Mouse (Mus musculus): Measurements from ENCODE around the gene Gm43517.

Gene Gm43517

DNA sequence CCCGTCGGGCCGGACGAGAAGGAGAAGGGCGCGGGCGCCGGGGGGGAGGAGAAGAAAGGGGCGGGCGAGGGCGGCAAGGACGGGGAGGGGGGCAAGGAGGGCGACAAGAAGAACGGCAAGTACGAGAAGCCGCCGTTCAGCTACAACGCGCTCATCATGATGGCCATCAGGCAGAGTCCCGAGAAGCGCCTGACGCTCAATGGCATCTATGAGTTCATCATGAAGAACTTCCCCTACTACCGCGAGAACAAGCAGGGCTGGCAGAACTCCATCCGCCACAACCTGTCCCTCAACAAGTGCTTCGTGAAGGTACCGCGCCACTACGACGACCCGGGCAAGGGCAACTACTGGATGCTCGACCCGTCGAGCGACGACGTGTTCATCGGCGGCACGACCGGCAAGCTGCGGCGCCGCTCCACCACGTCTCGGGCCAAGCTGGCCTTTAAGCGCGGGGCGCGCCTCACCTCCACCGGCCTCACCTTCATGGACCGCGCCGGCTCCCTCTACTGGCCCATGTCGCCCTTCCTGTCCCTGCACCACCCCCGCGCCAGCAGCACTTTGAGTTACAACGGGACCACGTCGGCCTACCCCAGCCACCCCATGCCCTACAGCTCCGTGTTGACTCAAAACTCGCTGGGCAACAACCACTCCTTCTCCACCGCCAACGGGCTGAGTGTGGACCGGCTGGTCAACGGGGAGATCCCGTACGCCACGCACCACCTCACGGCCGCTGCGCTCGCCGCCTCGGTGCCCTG lies at the start of gene Gm43517:
TSS of gene Gm43517 (plus strand) at position 299 of the 755 bp plus-strand sequence.
- DNase-seq (ENCODE audit: low spot score in 2 of 2): no peak

DNA sequence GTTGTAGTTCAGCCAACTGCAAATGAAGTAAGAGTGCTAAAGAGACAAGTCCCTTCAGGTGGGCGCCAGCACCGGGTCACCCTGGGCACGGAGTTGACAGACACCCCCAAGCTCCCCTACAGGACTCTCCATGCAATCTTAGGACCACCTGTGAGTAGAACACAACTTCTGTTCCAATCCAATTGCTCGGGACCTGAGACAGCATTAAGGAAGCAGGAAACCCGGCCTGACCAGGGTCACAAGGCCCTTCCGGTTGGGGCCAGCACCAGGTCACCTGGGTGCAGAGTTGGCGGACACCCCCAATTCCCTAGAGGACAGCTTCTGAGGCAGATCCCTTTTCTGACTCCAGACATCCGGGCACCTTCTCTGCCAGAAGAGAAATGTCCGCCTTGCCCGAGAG lies 35.3 kb upstream of the Gm43517 start:
- DNase-seq (ENCODE audit: low spot score in 2 of 2): no peak

DNA sequence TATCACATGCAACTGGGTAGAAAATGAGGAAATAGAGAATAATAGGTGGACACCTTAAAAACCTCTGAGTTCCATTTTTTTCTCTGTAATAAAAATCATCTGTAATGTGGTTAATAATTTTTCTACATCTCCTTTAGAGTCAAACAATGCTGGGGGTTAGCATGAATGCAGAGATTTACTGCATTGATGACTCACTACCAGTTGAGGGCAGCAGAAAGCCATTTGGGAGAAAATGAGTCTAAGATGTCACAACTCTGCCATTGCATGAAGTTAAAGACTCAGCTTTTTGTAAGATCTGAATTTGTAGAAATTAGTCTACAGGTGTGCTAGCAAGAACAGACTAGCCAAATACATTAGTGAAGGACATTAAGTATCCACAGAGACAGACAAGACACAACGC lies 16.0 kb upstream of the Gm43517 start:
- no peak for DNase-seq (ENCODE audit: low spot score in 2 of 2)

DNA sequence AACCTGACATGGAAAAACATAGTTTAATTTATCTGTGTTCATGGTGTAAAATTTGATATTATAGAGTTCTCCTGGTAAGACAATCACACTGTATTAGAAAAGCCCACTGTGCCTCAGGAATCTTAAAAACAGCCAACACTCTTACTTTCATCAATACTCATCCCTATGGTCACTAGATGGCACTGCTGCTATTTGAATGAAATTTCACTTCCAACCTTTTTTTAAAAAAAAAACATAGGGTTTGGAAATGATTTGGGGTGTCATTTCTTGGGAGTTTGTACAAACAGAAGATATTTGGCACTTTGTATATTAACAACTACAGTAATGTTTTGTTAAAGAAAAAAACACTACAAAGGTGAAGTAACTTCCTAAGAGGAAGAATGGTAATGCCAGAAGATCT lies 12.8 kb upstream of the Gm43517 start:
- no peak for DNase-seq (ENCODE audit: low spot score in 2 of 2)

DNA sequence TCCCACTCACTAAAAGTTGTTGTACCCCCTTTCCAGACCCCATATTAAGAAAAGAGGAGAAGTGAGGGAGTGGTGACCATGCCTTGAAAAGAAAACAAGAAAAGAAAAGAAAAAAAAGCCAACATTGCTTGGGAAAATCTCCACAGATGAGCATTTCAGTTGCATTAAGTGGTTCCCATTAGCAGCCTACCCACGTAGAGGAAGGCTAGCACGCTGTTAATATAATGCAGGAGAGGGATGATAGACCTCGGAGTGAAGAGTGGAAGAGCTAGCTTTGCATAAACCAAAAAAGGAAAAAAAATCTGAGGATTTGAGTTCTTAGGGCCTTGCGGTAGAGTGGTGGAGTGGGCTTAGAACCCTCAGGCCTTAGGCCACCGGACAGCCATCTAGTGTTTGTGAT lies 11.8 kb upstream of the Gm43517 start:
- no peak for DNase-seq (ENCODE audit: low spot score in 2 of 2)

DNA sequence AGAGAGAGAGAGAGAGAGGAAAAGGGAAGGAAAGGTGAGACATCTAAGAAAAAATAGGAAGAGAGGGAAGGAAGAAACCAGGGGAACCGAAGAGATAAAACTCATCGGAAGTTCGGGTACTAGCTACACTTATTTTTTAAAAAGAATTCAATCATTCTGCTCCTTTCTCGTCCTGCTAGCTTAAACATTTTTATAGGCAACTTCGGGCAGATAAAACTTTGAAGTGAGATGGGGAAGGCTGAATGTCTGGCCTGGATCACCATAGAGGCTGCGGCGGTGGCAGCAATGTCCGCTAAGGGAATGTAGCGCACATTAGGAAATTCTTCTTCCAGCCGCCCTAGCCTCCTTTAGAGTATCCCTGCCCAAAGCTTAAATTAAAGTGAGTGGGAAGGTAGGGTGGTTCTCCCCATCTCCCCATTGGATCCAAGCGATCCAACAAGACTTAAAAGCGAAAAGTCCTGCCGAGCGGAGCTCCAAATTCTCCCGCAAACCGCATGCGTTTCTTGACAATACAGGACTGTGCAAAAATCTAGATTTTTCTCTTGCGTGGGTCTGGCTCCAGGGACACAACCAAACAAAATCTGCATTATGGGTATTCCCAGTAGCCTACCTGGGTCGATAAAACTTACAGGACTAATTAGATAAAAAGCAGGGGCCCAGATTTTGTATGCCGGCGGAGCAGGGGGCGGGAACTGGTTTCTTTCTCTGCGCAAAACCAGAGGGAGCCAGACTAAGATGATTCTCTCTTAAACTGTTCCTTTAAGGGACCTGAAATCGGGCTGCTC lies 11.0 kb upstream of the Gm43517 start:
- DNase-seq (ENCODE audit: low spot score in 2 of 2): no peak

DNA sequence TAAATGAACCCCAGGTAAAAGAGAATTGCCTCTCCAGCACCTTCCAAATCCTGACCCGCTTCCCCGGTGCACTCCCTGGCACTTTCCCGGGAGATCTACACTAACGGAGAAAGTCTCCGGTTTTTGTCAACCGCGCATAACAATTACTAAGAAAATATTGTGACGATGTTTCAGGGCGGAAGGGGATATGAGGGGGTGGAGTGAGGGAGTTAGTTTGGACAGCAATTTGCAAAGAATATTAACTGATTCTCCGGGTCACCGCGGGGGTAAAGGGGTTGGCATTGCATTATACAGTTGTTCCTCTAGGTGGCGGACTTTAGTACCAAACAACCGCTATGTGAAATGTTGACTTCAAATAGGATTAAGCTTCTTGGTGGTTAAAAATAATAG lies 10.4 kb upstream of the Gm43517 start:
- no peak for DNase-seq (ENCODE audit: low spot score in 2 of 2)

DNA sequence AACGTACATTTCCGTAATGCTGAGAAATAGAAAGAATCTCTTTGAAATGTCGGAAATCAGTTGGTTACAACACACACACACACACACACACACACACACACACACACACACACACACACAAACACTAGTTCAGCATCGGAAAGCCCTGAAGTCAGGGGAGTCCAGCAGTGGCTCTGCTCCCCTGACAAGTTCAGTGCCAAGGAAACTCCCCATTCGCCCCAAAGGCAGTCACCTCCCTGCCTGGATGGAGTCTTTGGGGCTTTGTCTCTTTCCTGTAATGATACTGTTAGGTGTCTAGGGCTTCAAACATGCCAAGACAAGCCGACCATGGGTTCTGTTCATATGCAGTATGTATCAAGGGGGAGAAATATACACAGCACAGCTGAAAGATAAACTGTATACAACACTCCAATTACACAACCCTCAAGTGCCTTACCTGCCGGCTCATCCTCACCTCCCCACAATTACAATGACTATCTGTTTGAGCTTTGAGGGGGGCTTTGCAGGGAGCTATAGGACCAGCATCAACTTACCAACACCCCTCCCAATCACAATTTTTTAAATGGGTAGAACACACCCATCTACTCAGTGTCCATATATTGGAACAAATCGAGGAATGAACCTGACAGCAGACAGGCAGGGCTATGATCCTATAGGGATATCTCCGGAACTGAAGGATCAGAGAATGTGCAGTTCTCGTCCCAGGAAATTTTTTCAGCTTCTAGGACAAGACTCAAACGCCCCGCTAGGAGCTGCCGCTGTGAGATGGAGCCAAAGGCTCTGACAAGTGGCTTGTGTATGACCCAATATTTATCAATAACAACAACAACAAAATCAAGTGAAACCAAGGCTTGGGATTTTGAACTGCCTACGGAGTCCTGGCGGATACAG lies 9.3 kb upstream of the Gm43517 start:
- DNase-seq (ENCODE audit: low spot score in 2 of 2): no peak

DNA sequence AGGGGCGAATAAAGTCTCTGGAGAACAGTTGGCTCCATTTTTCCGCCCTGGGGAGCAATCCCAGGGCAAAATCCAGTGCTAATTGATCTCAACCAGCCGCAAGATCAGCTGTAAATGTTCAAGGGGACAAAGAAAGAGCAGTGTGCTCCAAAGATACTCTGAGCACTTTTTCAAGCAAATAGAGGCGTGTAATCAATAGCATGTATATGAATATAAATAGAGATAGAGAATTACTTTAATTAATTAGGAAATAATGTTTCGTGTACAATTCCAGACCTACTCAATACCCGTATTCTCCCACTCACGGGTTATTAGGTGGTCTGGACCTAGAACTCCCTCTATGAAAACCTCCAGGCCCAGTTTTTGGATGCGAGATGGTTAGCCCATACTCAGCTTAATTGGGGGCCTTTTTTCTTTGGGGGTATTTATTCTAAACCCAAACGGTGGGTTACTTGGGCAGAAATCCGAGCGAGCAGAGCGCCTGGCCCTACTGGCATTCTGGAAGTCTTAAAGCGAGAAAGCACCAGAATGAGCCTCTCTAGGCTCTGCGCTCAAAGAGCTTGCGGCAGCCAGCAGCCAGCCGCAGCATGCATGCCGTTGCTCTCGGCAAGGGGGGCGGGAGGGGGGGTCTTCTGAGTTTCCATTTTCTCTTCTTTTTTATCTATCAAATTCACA lies 8.5 kb upstream of the Gm43517 start:
- DNase-seq (ENCODE audit: low spot score in 2 of 2): no peak

DNA sequence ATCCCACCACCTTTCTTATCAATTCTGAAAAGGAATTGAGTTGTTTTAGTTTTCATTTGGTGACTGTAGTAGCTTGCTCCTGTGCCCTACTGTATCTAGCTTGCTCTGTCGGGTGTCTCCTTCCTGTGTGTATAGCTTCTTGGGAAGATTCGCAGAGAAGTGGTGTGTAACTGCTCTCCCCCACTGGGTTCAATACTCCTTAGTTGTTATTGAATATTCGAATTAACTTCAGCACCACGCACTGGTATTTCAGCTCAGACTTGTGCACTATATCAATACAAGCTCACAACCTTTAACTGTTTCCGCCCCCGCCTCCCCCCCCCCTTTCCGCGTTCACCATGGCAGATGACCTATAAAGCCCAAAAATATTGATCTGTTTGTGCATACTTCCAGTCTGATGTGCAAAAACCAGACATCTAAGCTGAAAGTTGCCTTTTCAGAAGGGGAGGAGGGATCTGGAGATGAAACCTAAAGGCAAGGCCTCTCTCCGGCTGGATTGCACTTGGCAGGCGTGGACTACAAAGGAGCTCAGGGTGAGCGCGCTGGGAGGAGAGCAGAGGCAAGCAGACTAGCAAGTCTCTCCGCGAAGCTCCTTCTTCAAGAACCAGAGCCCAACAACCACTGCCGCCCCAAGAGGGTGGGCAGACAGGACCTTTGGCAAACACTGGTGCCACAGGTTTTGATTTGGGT lies 7.5 kb upstream of the Gm43517 start:
- no peak for DNase-seq (ENCODE audit: low spot score in 2 of 2)

DNA sequence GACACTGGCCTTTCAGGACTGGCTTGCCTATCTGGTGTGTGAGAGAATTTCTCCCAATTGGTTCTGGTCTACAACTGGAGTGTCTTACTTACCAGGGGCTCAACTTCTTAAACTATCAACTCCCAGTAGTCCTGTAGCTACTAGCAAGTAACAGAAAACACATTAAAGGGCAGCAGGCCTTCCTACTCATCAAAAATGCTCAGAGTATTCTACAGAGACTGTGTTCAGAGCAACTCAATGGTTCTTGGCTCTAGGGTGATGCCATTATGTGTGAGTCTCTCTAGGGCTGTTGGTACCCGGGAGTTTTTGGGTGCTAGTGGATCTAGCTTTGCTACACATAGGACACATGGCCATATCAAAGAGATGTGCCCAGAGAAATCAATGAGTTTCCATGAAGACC lies 6.1 kb upstream of the Gm43517 start:
- DNase-seq (ENCODE audit: low spot score in 2 of 2): no peak

DNA sequence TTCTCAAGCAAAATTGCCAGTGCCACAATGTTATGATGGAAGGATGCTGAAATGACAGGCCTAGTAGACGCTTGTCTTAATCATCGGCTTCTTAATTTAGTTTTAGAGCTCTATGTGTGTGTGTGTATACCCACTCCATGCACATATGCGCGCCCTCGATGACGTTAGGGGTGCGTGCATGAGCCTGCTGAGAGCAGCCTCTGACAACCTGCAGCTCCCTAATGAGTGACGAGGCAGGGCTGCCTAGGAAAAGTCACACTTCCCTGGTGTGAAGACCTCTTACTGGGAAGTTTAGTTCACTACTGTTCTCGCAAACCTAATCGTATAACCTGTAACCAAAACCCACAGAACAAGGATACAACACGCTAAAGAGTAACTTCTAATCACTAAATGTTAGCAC lies 5.5 kb upstream of the Gm43517 start:
- no peak for DNase-seq (ENCODE audit: low spot score in 2 of 2)

DNA sequence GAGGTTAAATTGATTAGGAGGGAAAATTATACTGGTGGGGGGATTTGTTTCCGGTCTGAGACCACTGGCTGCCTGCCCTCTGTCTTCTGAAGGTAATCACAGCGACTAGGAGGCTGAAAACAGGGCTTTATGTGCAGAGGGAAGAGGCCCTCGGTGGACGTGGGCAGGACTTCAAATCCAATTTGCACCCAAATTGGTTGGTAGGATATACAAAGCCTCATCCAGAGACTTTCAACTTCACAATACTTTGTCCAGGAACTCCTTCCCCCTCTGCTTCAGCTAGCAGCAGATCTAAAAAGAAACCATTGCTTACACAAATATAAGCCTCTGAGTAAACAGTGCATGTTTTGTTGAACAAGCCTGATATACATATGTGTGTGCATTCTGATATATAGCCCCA lies 4.5 kb upstream of the Gm43517 start:
- no peak for DNase-seq (ENCODE audit: low spot score in 2 of 2)

DNA sequence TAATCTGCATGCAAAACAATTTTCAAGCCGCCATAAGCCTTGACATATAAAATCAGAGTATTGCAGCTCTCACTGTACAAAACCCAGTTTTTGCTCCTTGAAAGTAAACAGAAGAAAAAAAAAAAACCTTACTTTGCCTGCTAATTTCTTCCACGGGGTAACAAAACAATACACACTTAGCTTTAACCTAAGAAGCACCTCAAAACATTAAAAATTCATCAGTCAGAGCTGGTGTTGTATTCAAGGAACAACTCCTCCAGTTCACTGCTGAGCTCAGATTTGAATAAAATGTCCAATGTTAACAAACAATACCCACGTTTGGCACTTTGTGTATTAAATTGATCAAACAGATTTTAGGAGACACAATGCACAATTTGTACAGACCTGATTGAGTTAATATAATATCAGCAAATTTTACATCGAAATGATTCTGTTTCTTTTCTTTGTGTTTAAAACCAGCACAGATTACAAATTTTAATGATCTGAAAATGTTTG lies 3.9 kb upstream of the Gm43517 start:
- DNase-seq (ENCODE audit: low spot score in 2 of 2): no peak

DNA sequence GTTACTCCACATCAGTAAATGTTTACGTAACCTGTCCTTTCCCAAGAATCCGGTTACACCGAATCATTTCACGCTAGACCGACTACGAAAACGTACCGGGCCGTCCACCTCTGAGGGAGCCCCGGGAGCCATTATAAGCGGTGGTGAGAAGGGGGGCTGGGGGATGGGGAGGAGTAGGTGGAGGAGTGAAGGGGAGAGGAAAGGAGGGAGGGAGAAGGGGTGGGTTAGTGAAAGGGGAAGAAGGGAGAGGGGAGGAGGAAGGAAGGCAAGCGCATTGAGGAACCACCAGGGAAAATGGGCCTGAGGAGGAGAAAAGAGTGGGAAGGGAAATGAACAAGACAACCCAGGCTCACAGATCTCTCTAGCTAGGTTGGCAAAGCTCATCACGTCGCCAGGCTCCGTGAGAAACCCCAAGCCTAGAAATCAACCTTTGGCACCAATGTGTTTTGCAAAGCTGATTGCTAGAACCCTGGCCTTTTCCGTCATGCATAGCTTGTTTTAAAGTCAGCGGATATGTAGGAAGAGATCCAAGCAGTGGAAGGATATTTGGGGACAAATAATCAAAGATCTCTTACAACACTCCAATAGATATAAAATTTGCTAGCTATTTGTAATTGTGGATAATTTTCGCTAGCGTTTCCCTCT lies 3.1 kb upstream of the Gm43517 start:
- DNase-seq (ENCODE audit: low spot score in 2 of 2): no peak

DNA sequence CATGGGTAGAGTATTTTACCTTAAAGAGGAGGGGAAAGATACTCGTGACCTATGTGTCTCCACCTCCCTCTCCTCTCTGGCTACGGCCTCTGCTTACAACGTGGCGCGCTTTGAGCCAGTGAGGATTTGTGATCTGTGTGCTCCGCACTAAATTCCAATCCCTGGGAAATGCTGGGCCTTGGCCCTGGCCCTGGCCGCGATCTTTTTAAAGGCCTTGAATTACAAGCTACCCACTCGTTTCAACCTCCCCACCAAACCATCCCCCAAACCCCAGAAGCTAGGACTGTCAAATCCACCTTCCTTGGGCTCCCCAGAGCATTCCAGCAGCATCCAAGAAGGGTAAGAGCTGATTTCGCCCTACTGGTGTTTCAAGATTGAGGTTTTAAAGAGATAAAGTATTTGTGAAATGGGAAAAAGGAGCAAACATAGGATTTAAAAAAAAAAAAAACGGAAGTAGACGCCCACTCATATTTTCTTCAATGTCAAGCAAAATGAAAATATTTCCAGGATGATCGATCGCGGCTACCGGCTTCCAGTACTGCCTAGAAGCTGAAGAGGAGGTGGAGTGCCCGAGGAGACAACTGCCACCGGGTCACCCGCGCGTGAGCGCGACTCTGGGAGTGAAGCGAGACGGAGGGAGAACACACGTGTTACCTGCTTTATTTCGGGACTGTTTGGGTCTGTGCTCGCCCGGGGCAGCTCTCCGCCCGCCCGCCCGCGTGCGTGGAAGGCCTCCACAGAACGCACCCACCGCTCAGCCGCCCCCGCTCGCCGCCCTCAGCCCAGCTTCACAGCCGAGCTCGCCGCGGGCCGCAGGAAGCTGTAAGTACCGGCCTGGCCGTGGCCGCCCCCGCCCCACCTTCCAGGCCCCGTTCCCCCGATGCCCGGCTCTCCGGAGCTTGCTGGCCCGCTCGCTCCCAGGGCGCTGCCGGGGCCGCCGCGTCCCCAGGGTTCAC lies 2.1 kb upstream of the Gm43517 start, which contains the start of gene Foxg1:
TSS of gene Foxg1 (plus strand) at position 96 of the 956 bp plus-strand sequence.
- DNase-seq (ENCODE audit: low spot score in 2 of 2): no peak

DNA sequence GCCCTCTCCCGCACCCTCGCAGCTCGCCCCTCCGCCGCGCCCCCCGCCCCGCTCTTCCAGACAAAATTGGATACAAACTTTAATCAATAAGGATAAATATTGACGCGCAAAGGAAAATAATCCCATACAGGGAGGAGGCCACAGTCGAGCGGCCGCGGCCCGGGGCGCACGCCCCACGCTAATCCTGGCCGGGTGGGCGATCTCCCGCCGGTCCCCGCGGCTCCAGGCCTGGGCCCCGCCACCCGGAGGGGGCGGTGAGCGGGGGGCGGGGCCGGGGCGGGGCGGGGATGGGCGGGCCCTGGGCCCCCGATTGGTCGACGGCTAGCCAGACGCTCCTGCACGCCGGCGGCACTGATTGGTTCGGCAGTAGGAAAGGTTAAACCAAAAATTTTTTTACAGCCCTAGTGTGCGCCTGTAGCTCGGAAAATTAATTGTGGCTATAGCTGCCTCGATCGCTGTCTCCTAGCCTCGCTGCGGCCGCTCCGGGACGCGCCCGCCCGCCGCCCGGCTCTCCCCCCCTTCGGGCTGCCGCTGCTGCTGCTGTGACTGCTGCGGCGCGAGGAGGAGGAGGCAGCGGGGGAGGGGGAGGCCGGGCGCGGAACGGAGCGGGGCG lies 1.3 kb upstream of the Gm43517 start:
- DNase-seq (ENCODE audit: low spot score in 2 of 2): no peak

DNA sequence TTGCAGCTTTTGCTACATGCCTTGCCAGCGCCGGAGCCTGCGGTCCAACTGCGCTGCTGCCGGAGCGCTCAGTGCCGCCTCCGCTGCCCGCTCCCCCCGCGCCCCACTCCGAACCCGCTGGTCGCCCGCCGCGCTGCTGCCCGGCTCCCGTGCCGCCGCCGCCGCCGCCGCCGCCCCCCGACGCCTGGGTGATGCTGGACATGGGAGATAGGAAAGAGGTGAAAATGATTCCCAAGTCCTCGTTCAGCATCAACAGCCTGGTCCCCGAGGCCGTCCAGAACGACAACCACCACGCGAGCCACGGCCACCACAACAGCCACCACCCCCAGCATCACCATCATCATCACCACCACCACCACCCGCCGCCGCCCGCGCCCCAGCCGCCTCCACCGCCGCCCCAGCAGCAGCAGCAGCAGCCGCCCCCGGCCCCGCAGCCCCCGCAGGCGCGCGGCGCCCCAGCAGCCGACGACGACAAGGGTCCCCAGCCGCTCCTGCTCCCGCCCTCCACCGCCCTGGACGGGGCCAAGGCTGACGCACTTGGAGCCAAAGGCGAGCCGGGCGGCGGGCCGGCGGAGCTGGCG lies 589 bp upstream of the Gm43517 start:
- no peak for DNase-seq (ENCODE audit: low spot score in 2 of 2)

DNA sequence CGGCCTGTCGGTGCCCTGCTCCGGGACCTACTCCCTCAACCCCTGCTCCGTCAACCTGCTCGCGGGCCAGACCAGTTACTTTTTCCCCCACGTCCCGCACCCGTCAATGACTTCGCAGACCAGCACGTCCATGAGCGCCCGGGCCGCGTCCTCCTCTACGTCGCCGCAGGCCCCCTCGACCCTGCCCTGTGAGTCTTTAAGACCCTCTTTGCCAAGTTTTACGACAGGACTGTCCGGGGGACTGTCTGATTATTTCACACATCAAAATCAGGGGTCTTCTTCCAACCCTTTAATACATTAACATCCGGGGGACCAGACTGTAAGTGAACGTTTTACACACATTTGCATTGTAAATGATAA lies 637 bp downstream of the Gm43517 start:
- no peak for DNase-seq (ENCODE audit: low spot score in 2 of 2)

Measured in natural killer cell, adult 2 months (primary cell).